Mouse (Mus musculus) CD4-positive helper T cell, adult 2 months (primary cell): Measurements from ENCODE around the gene Clock.

Source experiments
- DNase-seq: peaks from one replicate; pipeline ENCODE4 v3.0.0-alpha.2; 2012; ENCODE audit warnings: low read depth, missing footprints, low spot score

Gene Clock

GRCm38 (mm10) chr5:76179791-76180190 lies 124.8 kb downstream of the Clock start:
- DNase-seq = no peak

- no peak for DNase-seq
Measured at GRCm38 (mm10) chr5:76179171-76179570, 125.4 kb downstream of the Clock start.

- DNase-seq = no peak
Measured at GRCm38 (mm10) chr5:76177664-76178063, 126.9 kb downstream of the Clock start.

DNA sequence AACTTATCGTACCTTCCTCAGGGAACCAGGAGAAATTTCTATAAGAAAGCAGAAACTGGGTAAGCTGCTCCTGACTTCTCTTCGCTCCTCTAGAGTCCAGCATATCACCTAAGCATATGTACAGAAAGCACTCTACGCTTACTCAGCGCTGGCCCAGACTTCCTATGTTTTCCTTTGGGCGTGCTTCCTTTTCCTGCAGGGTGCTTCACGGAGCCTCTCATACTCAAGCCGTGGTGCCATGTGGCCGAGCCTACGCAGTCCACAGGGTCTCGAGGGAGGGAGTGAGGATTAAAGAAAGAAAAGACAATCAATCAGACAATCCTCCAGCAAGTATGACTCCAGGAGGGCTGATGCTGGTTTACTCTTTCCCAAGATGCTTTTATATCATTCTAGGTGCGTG lies 127.8 kb downstream of the Clock start:
- no peak for DNase-seq

DNA sequence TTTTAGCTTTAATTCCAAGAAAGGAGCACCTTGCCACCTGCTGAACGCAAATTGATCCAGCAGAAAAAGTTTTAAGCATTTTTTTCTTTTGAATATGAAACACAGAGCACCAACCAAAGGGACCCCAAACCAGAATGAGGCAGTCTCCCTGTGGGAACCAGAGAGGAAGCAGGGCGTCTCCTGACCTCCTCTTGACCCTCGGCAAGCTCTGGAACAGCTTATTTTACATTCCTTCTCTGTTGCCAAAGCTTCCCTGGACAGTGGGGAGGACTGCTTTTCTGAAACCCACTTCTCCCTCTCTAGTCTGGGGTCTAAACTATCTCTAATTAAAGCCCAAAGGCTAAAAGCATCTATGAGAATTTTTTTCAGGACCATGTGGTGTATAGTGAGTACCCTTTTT lies 128.2 kb downstream of the Clock start:
- DNase-seq = no peak

DNA sequence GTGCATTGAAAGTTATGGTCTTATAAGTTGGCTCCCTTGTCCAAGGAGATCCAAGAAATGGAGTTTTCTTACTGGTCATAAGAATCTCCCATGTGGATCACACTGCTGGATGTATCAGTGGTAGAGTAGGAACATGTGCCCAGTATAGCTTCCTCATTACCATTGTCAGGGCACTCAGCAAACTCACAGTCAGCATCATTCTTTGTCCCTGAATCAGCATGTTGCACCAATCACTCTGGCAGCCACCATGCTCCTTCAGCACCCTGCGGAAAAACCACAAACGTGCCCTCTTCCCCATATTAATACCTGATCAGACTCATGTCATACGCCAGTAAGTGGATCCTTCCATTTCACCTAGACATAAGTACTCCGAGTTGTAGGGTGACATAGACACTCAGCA lies 129.5 kb downstream of the Clock start:
- DNase-seq = no peak

DNA sequence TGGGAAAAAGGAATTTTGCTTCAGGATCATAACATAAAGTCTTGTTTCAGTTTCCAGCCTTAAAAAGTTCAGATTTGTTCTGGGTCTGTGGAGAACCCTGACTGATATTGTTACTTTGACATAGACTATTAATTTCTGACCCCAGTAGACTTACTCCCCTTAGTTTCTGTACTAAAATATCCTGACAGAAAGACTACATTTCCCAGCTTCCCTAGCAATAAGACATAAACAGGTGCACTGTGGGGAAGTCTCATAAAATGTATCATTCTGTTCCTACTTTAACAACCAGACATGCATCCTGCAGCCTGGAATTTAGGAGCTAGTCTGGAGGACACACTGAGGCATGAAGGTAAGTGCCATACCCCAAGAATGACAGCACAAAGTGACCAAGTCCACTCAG lies 133.6 kb downstream of the Clock start:
- DNase-seq = no peak

DNA sequence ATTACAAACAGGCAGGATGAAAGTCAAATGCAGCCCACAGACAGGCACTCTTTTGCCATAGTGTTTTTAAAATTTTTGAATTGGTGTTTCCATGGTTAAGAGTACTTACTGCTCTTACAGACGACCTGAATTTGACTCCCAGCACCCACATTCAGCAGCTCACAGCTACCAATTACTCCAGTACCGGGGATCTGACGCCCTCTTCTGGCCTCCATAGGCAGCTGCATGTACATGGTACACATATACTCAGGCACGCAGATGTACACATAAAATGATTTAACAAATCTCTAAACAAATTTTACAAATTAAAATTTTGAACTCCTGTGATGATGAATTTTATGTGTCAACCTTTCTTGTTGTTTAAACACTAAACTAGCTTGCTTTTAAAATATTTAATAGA lies 134.1 kb downstream of the Clock start:
- no peak for DNase-seq

DNA sequence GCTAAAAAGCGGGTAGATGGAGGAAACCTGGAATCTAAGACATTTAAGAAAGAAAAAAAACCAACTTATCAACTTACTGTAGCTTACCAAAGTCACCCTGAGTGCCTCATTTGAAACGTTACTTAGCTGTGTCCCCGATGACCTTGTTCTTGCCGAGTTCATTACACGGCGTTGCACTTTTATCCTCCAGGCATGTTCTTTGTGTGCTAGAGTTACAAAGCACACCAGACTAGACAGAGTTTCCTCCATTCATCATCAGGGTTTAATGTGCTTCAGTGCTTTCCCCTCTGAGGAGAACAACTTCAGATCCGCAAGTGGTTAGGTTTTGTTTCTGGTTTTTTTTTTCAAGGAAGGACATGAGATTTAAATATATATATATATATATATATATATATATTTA lies 139.8 kb downstream of the Clock start:
- no peak for DNase-seq

DNA sequence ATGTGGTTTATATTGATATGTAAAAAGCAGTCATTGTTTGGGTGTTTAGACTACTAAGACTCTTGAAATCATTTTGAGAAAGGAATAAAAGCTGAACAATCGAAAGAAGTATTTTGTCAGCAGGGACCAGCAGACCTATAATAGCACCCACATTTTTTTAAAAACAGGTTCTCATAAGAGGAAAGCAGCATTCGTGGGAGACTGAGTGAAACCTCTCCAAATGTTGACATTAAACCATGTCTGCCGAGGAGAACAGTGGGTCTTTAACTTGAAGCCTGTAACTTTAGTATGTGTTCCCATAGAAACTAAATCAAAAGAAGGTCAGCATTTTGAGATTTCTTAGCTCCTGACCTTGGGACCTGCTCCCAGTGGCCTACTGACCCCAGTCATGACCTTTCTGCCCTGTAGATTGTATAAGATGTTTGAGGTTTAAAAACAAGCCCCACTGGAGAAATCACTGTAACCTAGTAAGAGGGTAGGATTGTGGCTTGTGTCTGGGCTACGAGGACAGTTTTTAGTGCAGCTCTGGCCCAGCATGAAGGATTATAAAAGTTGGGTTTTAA lies 140.7 kb downstream of the Clock start:
- DNase-seq = no peak

- no peak for DNase-seq
Measured at GRCm38 (mm10) chr5:76162926-76163325, 141.7 kb downstream of the Clock start.

DNA sequence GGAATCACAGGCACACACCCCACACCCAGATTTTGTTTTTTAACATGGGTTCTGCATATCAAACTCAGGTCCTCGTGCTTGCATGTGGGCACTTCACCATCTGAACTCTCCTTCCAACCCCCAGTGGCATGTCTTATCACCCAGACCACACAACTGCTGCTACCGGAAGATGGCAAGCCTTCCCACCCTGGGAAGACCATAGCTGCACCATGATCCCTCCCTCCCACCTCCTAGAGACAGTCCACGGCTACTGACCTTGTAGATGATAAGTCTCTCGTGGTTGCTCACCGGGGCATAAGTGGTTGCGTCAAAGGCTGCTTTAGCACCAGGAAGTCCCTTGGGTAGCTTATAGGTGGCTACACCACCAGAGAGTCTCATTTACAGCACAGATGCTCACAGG lies 143.1 kb downstream of the Clock start:
- DNase-seq = no peak

- no peak for DNase-seq
Measured at GRCm38 (mm10) chr5:76160086-76160485, 144.5 kb downstream of the Clock start.
